Mouse (Mus musculus) bone marrow macrophage, adult 2 months (primary cell): ENCODE measurements at regions not wholly inside any gene's neighbourhood (a gene's known extent, or its start where the extent isn't known, plus 50 kb on each side); places are given as distances from the start of the nearest gene placed in this dataset.

Experiments used
- CTCF ChIP-seq: IDR thresholded peaks from 2 replicates; pipeline ENCODE4 v1.5.1; 2012; ENCODE audit warnings: low read depth, mild to moderate bottlenecking, low read length, moderate library complexity
- POLR2A ChIP-seq: IDR thresholded peaks from 2 replicates; pipeline ENCODE4 v1.6.1; 2012; ENCODE audit warnings: mild to moderate bottlenecking, low read depth, low read length, borderline replicate concordance

DNA sequence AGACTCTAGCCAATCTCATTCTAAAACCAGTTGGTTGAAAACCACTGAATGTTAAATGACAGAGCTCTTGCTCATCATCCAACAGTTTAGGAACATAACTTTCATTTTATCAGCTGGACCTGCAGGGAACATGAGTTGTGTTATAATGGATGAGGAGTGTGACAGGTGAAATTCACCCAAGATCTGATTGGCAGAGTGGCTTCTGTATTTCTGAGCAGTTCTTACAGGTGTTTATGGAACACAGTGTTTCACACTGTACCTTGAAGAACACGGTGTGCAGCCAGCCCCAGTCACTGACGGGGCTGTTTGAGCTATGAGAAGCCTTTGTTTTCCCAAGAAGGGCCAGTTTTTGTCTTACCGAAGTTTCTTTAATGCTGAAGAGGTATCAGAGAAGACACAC is 406.4 kb upstream of the Pik3r1 start:
- no peak for TF ChIP-seq POLR2A
- TF ChIP-seq CTCF = no peak
